Mouse (Mus musculus): ENCODE measurements at regions not wholly inside any gene's neighbourhood (a gene's known extent, or its start where the extent isn't known, plus 50 kb on each side); places are given as distances from the start of the nearest gene placed in this dataset.

- TF ChIP-seq POLR2A (IDR thresholded peaks at IDR 0.05; ENCODE audit: insufficient read length, low read depth) (no peak), POLR2AphosphoS2 (IDR thresholded peaks at IDR 0.05; ENCODE audit: insufficient read length, low read depth) (no peak), MYOD1 (IDR thresholded peaks at IDR 0.05; ENCODE audit: control insufficient read depth in 1 of 3, insufficient read length in 2 of 3, low read depth in 2 of 3) (no peak), USF1 (IDR thresholded peaks at IDR 0.05; ENCODE audit: low read depth) (no peak), E2F4 (IDR thresholded peaks at IDR 0.05; ENCODE audit: insufficient read depth) (no peak)
Observed at GRCm38 (mm10) chr1:152169508-152169907, 79.6 kb upstream of the 1700025G04Rik start.
